Comparison of ENCODE assay signal across 8 mouse cellular contexts in genomic region chr2:180499741-180500140, GRCm38 (mm10). TPM values are rescaled to one million over a fixed set of nuclear protein-coding genes. Genes with fewer than 3 reads are reported as not detected.
A peak's percentile ranks its signal among the peaks of the same experiment; 100 is the strongest.
DNase-seq lines count a peak whose midpoint lies in the region; ATAC-seq lines count a peak whose summit lies in the region.
"Had no signal": no experiment of that assay in that cellular context is flagged by ENCODE, and none has a peak within 500 bp of the region (broad histone marks: within the 10 kb centered on the region; RNA-seq: fewer than 3 reads in every experiment).

Gene Ntsr1, plus strand, starts transcription at chr2:180499976.

- ATAC-seq in intestine, embryonic 15.5 days, result peak; percentile 44; the same call in 1 of the 2 replicates
- peak; percentile 46; the same call in 1 of the 2 replicates for ATAC-seq in midbrain, embryonic 13.5 days

- H3K9me3 ChIP-seq in forebrain, embryonic 10.5 days, result no peaks in the 10 kb centered on the region
- H3K9me3 ChIP-seq in intestine, embryonic 15.5 days, result no peaks in the 10 kb centered on the region
- no peaks in the 10 kb centered on the region for H3K9me3 ChIP-seq in midbrain, embryonic 13.5 days
- H3K9me3 ChIP-seq: liver, embryonic 15.5 days had no signal

- no peaks in the 10 kb centered on the region for H3K36me3 ChIP-seq in forebrain, embryonic 10.5 days (replicated peaks)
- no peaks in the 10 kb centered on the region for H3K36me3 ChIP-seq in intestine, embryonic 15.5 days
- H3K36me3 ChIP-seq in midbrain, embryonic 13.5 days, result no peaks in the 10 kb centered on the region
- H3K36me3 ChIP-seq: liver, embryonic 15.5 days had no signal

- DNase-seq in kidney, postnatal 4 days, result peak; percentile 42 to 53
- no peak for DNase-seq in kidney, adult 11 months
- no peak for DNase-seq in forebrain, embryonic 10.5 days (ENCODE audit: extremely low spot score, low spot score)
- DNase-seq in adrenal gland, postnatal 36 days, result no peak
- DNase-seq in thymus, postnatal 14 days, result no peak

- H3K4me3 ChIP-seq in forebrain, embryonic 10.5 days, result peak within 1 kb of the TSS; percentile 50
- H3K4me3 ChIP-seq in intestine, embryonic 15.5 days (replicated peaks), result peak within 1 kb of the TSS; percentile 35
- H3K4me3 ChIP-seq in midbrain, embryonic 13.5 days (replicated peaks), result peak within 1 kb of the TSS; percentile 36
- H3K4me3 ChIP-seq: liver, embryonic 15.5 days had no signal

- H3K4me1 ChIP-seq in forebrain, embryonic 10.5 days, result peaks cover 41% of the 10 kb centered on the region
- H3K4me1 ChIP-seq in intestine, embryonic 15.5 days (replicated peaks), result peaks cover 33% of the 10 kb centered on the region
- H3K4me1 ChIP-seq in midbrain, embryonic 13.5 days (replicated peaks), result peaks cover 27% of the 10 kb centered on the region
- H3K4me1 ChIP-seq: liver, embryonic 15.5 days had no signal

- peak within 1 kb of the TSS; percentile 45 for H3K9ac ChIP-seq in intestine, embryonic 15.5 days
- peak within 1 kb of the TSS; percentile 58 for H3K9ac ChIP-seq in midbrain, embryonic 13.5 days (replicated peaks)
- H3K9ac ChIP-seq: liver, embryonic 15.5 days had no signal

- WGBS in forebrain, embryonic 10.5 days, result under 1% methylated on average over 30 of the region's 30 CpGs
- under 1% methylated on average over 30 of the region's 30 CpGs for WGBS in intestine, embryonic 15.5 days
- 1% methylated on average over 30 of the region's 30 CpGs for WGBS in midbrain, embryonic 13.5 days

- H3K27me3 ChIP-seq in forebrain, embryonic 10.5 days (ENCODE audit: poor library complexity, severe bottlenecking), result peaks cover 94% of the 10 kb centered on the region
- peaks cover 35% of the 10 kb centered on the region for H3K27me3 ChIP-seq in intestine, embryonic 15.5 days (replicated peaks)
- H3K27me3 ChIP-seq in midbrain, embryonic 13.5 days, result peaks cover 82% of the 10 kb centered on the region

- H3K4me2 ChIP-seq in intestine, embryonic 15.5 days (replicated peaks), result peak within 1 kb of the TSS; percentile 61
- peak within 1 kb of the TSS; percentile 57 for H3K4me2 ChIP-seq in midbrain, embryonic 13.5 days (replicated peaks)
- H3K4me2 ChIP-seq: liver, embryonic 15.5 days had no signal

- 0 out of 2 replicates have a peak within 1 kb of the TSS, but pooled peaks have one; percentile 1 for H3K27ac ChIP-seq in forebrain, embryonic 10.5 days
- H3K27ac ChIP-seq in intestine, embryonic 15.5 days, result peak within 1 kb of the TSS; percentile 82
- H3K27ac ChIP-seq in midbrain, embryonic 13.5 days, result no peak within 1 kb of the TSS
- H3K27ac ChIP-seq: liver, embryonic 15.5 days had no signal

RNA-seq across cellular contexts. Expression of gene Ntsr1, which starts in this region (rescaled TPM):
- not detected in 2 replicates for polyA plus RNA-seq in forebrain, embryonic 10.5 days (2016; fragmentation: Nextera tagmentation; extraction: Ambion mirVana)
- 2.4 and 2.8 TPM in 2 replicates for polyA plus RNA-seq in intestine, embryonic 15.5 days (2015; fragmentation: Nextera tagmentation; extraction: Ambion mirVana)
- 1.2 and 1.3 TPM in 2 replicates for polyA plus RNA-seq in midbrain, embryonic 13.5 days (2015; fragmentation: Nextera tagmentation; extraction: Ambion mirVana)
- not detected for total RNA-seq in adrenal gland, postnatal 36 days (2021)

Comparison
In these comparisons a context has a peak if more than half of its experiments do, and no peak if none do; other contexts are left out.
1. DNase-seq: peak in kidney, postnatal 4 days (2 of 2); none in kidney, adult 11 months (single experiment), forebrain, embryonic 10.5 days (single experiment), adrenal gland, postnatal 36 days (0 of 2) and thymus, postnatal 14 days (single experiment).
2. Peak in every context shown above with its lines, with median percentiles within 50 percentile points of each other: H3K4me3 ChIP-seq.